Mouse (Mus musculus): Measurements from ENCODE around the gene Rcl1. TPM values are rescaled to one million over a fixed set of nuclear protein-coding genes. Genes with fewer than 3 reads are reported as not detected.

Gene Rcl1
- polyA plus RNA-seq, 1 experiment from 2014 or later, result 21.7 TPM

- Histone ChIP-seq H3K4me3 (no peak overlapping the region), H3K27me3 (replicated peaks) (no peaks in the 10 kb centered on the region), H3K36me3 (peaks cover 9% of the 10 kb centered on the region), H3K27ac (ENCODE audit: poor library complexity, severe bottlenecking) (no peak overlapping the region), H3K9ac (no peak overlapping the region), H3K9me3 (replicated peaks) (no peaks in the 10 kb centered on the region), H3K4me1 (replicated peaks) (0 out of 2 replicates have a peak, but pooled peaks cover 5% of the 10 kb centered on the region), H3K4me2 (no peak overlapping the region)
- 87% methylated on average over 8 of the region's 8 CpGs for WGBS
- no peak for ATAC-seq (ENCODE audit: insufficient number of reproducible peaks, low FRiP score)
Observed at GRCm38 (mm10) chr19:29112662-29113061, 11.5 kb downstream of the Rcl1 start.

GRCm38 (mm10) chr19:29113746-29114649 lies 12.8 kb downstream of the Rcl1 start:
- Histone ChIP-seq H3K4me2 (no peak overlapping the region), H3K27ac (ENCODE audit: poor library complexity, severe bottlenecking) (no peak overlapping the region), H3K36me3 (peaks cover 22% of the 10 kb centered on the region), H3K9me3 (replicated peaks) (no peaks in the 10 kb centered on the region), H3K9ac (no peak overlapping the region), H3K27me3 (replicated peaks) (no peaks in the 10 kb centered on the region), H3K4me1 (replicated peaks) (0 out of 2 replicates have a peak, but pooled peaks cover 5% of the 10 kb centered on the region), H3K4me3 (no peak overlapping the region)
- ATAC-seq (ENCODE audit: insufficient number of reproducible peaks, low FRiP score), result no peak
- WGBS, result 91% methylated on average over 10 of the region's 10 CpGs

GRCm38 (mm10) chr19:29116796-29117195 lies 15.6 kb downstream of the Rcl1 start:
- H3K36me3 ChIP-seq, result peaks cover 33% of the 10 kb centered on the region
- H3K4me3 ChIP-seq, result no peak overlapping the region
- H3K27me3 ChIP-seq (replicated peaks), result no peaks in the 10 kb centered on the region
- H3K9me3 ChIP-seq (replicated peaks), result no peaks in the 10 kb centered on the region
- ATAC-seq (ENCODE audit: insufficient number of reproducible peaks, low FRiP score), result no peak
- H3K4me1 ChIP-seq (replicated peaks), result peaks cover 5% of the 10 kb centered on the region; the same call in 1 of the 2 replicates
- H3K4me2 ChIP-seq, result no peak overlapping the region
- no peak overlapping the region for H3K9ac ChIP-seq
- H3K27ac ChIP-seq (ENCODE audit: poor library complexity, severe bottlenecking), result no peak overlapping the region
- WGBS, result 85% methylated on average over 6 of the region's 6 CpGs

- Histone ChIP-seq H3K9me3 (replicated peaks) (no peaks in the 10 kb centered on the region), H3K36me3 (peaks cover 42% of the 10 kb centered on the region), H3K4me2 (no peak overlapping the region), H3K9ac (no peak overlapping the region), H3K27ac (ENCODE audit: poor library complexity, severe bottlenecking) (no peak overlapping the region), H3K4me3 (no peak overlapping the region), H3K4me1 (replicated peaks) (no peaks in the 10 kb centered on the region; the same call in 1 of the 2 replicates), H3K27me3 (replicated peaks) (no peaks in the 10 kb centered on the region)
- WGBS, result 92% methylated on average over 13 of the region's 13 CpGs
- no peak for ATAC-seq (ENCODE audit: insufficient number of reproducible peaks, low FRiP score)
Observed at GRCm38 (mm10) chr19:29118196-29118595, 17.0 kb downstream of the Rcl1 start.

GRCm38 (mm10) chr19:29120311-29120710 lies 19.1 kb downstream of the Rcl1 start:
- Histone ChIP-seq H3K9ac (no peak overlapping the region), H3K4me2 (no peak overlapping the region), H3K4me1 (replicated peaks) (no peaks in the 10 kb centered on the region; the same call in 1 of the 2 replicates), H3K27me3 (replicated peaks) (no peaks in the 10 kb centered on the region), H3K9me3 (replicated peaks) (no peaks in the 10 kb centered on the region), H3K27ac (ENCODE audit: poor library complexity, severe bottlenecking) (no peak overlapping the region), H3K4me3 (no peak overlapping the region), H3K36me3 (peaks cover 49% of the 10 kb centered on the region)
- 91% methylated on average over 6 of the region's 6 CpGs for WGBS
- no peak for ATAC-seq (ENCODE audit: insufficient number of reproducible peaks, low FRiP score)

GRCm38 (mm10) chr19:29121394-29121793 lies 20.2 kb downstream of the Rcl1 start:
- no peak overlapping the region for H3K27ac ChIP-seq (ENCODE audit: poor library complexity, severe bottlenecking)
- no peaks in the 10 kb centered on the region for H3K27me3 ChIP-seq (replicated peaks)
- ATAC-seq (ENCODE audit: insufficient number of reproducible peaks, low FRiP score), result no peak
- H3K4me1 ChIP-seq (replicated peaks), result no peaks in the 10 kb centered on the region; the same call in 1 of the 2 replicates
- H3K4me2 ChIP-seq, result no peak overlapping the region
- no peak overlapping the region for H3K4me3 ChIP-seq
- H3K36me3 ChIP-seq, result peaks cover 57% of the 10 kb centered on the region
- H3K9ac ChIP-seq, result no peak overlapping the region
- H3K9me3 ChIP-seq (replicated peaks), result no peaks in the 10 kb centered on the region
- 88% methylated on average over 9 of the region's 9 CpGs for WGBS

GRCm38 (mm10) chr19:29124886-29125585 lies 23.9 kb downstream of the Rcl1 start:
- Histone ChIP-seq H3K9me3 (replicated peaks) (no peaks in the 10 kb centered on the region), H3K4me1 (replicated peaks) (no peaks in the 10 kb centered on the region; the same call in 1 of the 2 replicates), H3K27me3 (replicated peaks) (no peaks in the 10 kb centered on the region), H3K4me3 (no peak overlapping the region), H3K4me2 (no peak overlapping the region), H3K9ac (no peak overlapping the region), H3K36me3 (peaks cover 55% of the 10 kb centered on the region), H3K27ac (ENCODE audit: poor library complexity, severe bottlenecking) (no peak overlapping the region)
- 85% methylated on average over 13 of the region's 13 CpGs for WGBS
- no peak for ATAC-seq (ENCODE audit: insufficient number of reproducible peaks, low FRiP score)

GRCm38 (mm10) chr19:29126347-29127015 lies 25.3 kb downstream of the Rcl1 start:
- Histone ChIP-seq H3K27ac (ENCODE audit: poor library complexity, severe bottlenecking) (no peak overlapping the region), H3K27me3 (replicated peaks) (no peaks in the 10 kb centered on the region), H3K4me2 (no peak overlapping the region), H3K9ac (no peak overlapping the region), H3K9me3 (replicated peaks) (no peaks in the 10 kb centered on the region), H3K4me3 (no peak overlapping the region), H3K4me1 (replicated peaks) (no peaks in the 10 kb centered on the region; the same call in 1 of the 2 replicates), H3K36me3 (peaks cover 64% of the 10 kb centered on the region)
- no peak for ATAC-seq (ENCODE audit: insufficient number of reproducible peaks, low FRiP score)
- WGBS, result 94% methylated on average over 12 of the region's 12 CpGs

- no peaks in the 10 kb centered on the region for H3K27me3 ChIP-seq (replicated peaks)
- H3K27ac ChIP-seq (ENCODE audit: poor library complexity, severe bottlenecking), result no peak overlapping the region
- no peak for ATAC-seq (ENCODE audit: insufficient number of reproducible peaks, low FRiP score)
- H3K4me2 ChIP-seq, result no peak overlapping the region
- no peak overlapping the region for H3K4me3 ChIP-seq
- H3K36me3 ChIP-seq, result peaks cover 66% of the 10 kb centered on the region
- H3K9ac ChIP-seq, result no peak overlapping the region
- WGBS, result 69% methylated on average over 6 of the region's 6 CpGs
- H3K4me1 ChIP-seq (replicated peaks), result no peaks in the 10 kb centered on the region
- H3K9me3 ChIP-seq (replicated peaks), result no peaks in the 10 kb centered on the region
Observed at GRCm38 (mm10) chr19:29127331-29127730, 26.2 kb downstream of the Rcl1 start.

- no peaks in the 10 kb centered on the region for H3K4me1 ChIP-seq (replicated peaks)
- WGBS, result 74% methylated on average over 6 of the region's 6 CpGs
- no peak overlapping the region for H3K4me2 ChIP-seq
- no peak overlapping the region for H3K9ac ChIP-seq
- no peaks in the 10 kb centered on the region for H3K9me3 ChIP-seq (replicated peaks)
- peaks cover 66% of the 10 kb centered on the region for H3K36me3 ChIP-seq
- H3K27me3 ChIP-seq (replicated peaks), result no peaks in the 10 kb centered on the region
- no peak overlapping the region for H3K4me3 ChIP-seq
- no peak for ATAC-seq (ENCODE audit: insufficient number of reproducible peaks, low FRiP score)
- no peak overlapping the region for H3K27ac ChIP-seq (ENCODE audit: poor library complexity, severe bottlenecking)
Observed at GRCm38 (mm10) chr19:29128217-29128616, 27.0 kb downstream of the Rcl1 start.

- ATAC-seq (ENCODE audit: insufficient number of reproducible peaks, low FRiP score), result no peak
- peaks cover 62% of the 10 kb centered on the region for H3K36me3 ChIP-seq
Observed at GRCm38 (mm10) chr19:29129551-29129950, 28.4 kb downstream of the Rcl1 start.

More at GRCm38 (mm10) chr19:29129551-29129950, 28.4 kb downstream of the Rcl1 start:
- H3K27me3 ChIP-seq (replicated peaks), result no peaks in the 10 kb centered on the region
- H3K9ac ChIP-seq, result no peak overlapping the region
- H3K27ac ChIP-seq (ENCODE audit: poor library complexity, severe bottlenecking), result no peak overlapping the region
- 87% methylated on average over 5 of the region's 5 CpGs for WGBS
- H3K4me3 ChIP-seq, result no peak overlapping the region
- H3K9me3 ChIP-seq (replicated peaks), result no peaks in the 10 kb centered on the region
- H3K4me1 ChIP-seq (replicated peaks), result no peaks in the 10 kb centered on the region
- H3K4me2 ChIP-seq, result no peak overlapping the region

Measured in heart, embryonic 12.5 days (tissue).